Mouse (Mus musculus): ENCODE results near the gene Pabpn1. TPM values are rescaled to one million over a fixed set of nuclear protein-coding genes. Genes with fewer than 3 reads are reported as not detected.
"Not testable (repeated sequence)": the region's sequence is repeated elsewhere in the genome, so short reads cannot be mapped to it uniquely, and the experiment has no call there.

The Pabpn1 gene
- total and polyA plus RNA-seq, 3 experiments: 142 to 387 (median 193) TPM

DNA sequence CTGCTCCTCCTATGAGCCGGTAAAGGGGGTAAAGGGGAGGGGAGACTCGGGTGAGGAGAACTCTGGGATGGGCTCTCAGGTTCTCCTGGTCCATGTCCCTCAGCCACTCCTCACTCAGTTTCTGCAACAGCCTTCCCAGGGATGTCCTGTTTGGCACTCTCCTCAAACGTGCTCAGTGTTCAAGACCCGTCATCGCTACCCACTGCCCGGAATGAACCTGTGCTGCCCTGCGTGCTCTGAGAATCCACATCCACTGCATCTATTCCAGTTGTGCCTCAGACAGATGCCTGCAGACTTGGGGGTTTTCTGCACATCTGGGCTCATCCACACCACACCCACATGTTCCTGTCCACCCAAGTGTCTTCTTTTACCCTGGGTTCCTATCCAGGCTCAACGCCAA is 50.2 kb downstream of the Pabpn1 start:
- Histone ChIP-seq H3K9me3 (replicated peaks) (no peaks in the 10 kb centered on the region), H3K4me1 (ENCODE audit: insufficient read depth, low read depth, low read length) (no peaks in the 10 kb centered on the region), H3K27me3 (ENCODE audit: insufficient read depth, low read length) (peaks cover 22% of the 10 kb centered on the region; the same call in 1 of the 2 replicates), H3K4me3 (ENCODE audit: low read depth, low read length) (no peak overlapping the region), H3K36me3 (replicated peaks) (no peaks in the 10 kb centered on the region)
- DNase-seq (ENCODE audit: low spot score) (no peak), ATAC-seq (ENCODE audit: extremely low read depth, insufficient number of reproducible peaks, low FRiP score, poor library complexity, severe bottlenecking) (no peak)
- TF ChIP-seq POLR2AphosphoS5 (IDR thresholded peaks at IDR 0.05; ENCODE audit: insufficient replicate concordance, low read depth, low read length): no peak
- TF ChIP-seq GATA1 (IDR thresholded peaks at IDR 0.05; ENCODE audit: borderline replicate concordance, low read length): no peak
- TF ChIP-seq CTCF (IDR thresholded peaks at IDR 0.05; ENCODE audit: low read depth, low read length): no peak
- no peak for TF ChIP-seq TAL1 (conservative IDR thresholded peaks at IDR 0.05; ENCODE audit: low read depth, low read length)
- no peak for TF ChIP-seq GATA2 (IDR thresholded peaks at IDR 0.05; ENCODE audit: borderline replicate concordance, low read depth, low read length)

DNA sequence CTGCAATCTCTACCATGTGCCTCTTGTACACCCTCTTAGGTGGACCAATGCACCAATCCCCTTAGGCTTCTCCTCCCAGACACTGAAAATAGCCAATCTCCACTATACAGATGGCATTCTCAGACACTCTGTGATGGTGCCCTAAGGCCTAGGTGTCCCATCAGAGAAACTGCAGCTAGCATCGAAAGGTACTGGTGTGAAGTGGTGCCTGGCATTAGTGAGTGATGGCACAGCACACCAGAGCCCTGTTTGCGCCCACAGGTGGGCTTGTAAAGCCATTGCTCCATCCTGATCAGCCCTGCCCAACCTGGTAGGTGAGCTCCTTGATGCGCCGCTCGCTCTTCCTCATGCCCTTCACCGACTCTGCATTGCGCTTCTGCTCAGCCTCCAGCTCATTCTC is 51.7 kb downstream of the Pabpn1 start:
- TF ChIP-seq GATA1 (IDR thresholded peaks at IDR 0.05; ENCODE audit: borderline replicate concordance, low read length) (no peak), POLR2AphosphoS5 (IDR thresholded peaks at IDR 0.05; ENCODE audit: insufficient replicate concordance, low read depth, low read length) (no peak), CTCF (IDR thresholded peaks at IDR 0.05; ENCODE audit: low read depth, low read length) (no peak), TAL1 (conservative IDR thresholded peaks at IDR 0.05; ENCODE audit: low read depth, low read length) (no peak), GATA2 (IDR thresholded peaks at IDR 0.05; ENCODE audit: borderline replicate concordance, low read depth, low read length) (no peak)
- no peak for DNase-seq (ENCODE audit: low spot score)
- Histone ChIP-seq H3K4me3 (ENCODE audit: low read depth, low read length) (no peak overlapping the region), H3K9me3 (replicated peaks) (no peaks in the 10 kb centered on the region), H3K36me3 (replicated peaks) (no peaks in the 10 kb centered on the region), H3K4me1 (ENCODE audit: insufficient read depth, low read depth, low read length) (no peaks in the 10 kb centered on the region), H3K27me3 (ENCODE audit: insufficient read depth, low read length) (peaks cover 18% of the 10 kb centered on the region; the same call in 1 of the 2 replicates)
- ATAC-seq (ENCODE audit: extremely low read depth, insufficient number of reproducible peaks, low FRiP score, poor library complexity, severe bottlenecking): no peak

DNA sequence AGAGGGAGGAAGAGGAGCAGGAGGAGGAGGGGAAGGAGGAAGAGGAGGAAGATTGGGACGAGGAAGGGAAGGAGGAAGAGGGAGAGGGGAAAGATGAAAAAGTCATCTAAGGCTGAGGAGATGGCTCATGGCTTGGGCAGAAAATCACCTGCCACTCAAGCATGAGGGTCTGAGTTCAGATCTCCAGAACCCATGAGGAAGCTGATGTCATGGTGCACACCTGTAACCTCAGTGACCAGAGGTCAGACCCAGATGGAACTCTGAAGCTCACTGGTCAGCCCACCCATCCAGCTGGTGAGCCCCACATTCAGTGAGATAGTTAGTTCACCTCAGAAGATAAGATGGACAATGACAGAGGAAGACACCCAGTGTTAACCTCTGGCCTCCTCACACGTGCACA is 52.6 kb downstream of the Pabpn1 start:
- no peak for TF ChIP-seq POLR2AphosphoS5 (IDR thresholded peaks at IDR 0.05; ENCODE audit: insufficient replicate concordance, low read depth, low read length)
- TF ChIP-seq GATA2 (IDR thresholded peaks at IDR 0.05; ENCODE audit: borderline replicate concordance, low read depth, low read length): no peak
- no peak for TF ChIP-seq CTCF (IDR thresholded peaks at IDR 0.05; ENCODE audit: low read depth, low read length)
- TF ChIP-seq GATA1 (IDR thresholded peaks at IDR 0.05; ENCODE audit: borderline replicate concordance, low read length): no peak
- TF ChIP-seq TAL1 (conservative IDR thresholded peaks at IDR 0.05; ENCODE audit: low read depth, low read length): no peak
- DNase-seq (ENCODE audit: low spot score): no peak
- peaks cover 16% of the 10 kb centered on the region; the same call in 1 of the 2 replicates for H3K27me3 ChIP-seq (ENCODE audit: insufficient read depth, low read length)

DNA sequence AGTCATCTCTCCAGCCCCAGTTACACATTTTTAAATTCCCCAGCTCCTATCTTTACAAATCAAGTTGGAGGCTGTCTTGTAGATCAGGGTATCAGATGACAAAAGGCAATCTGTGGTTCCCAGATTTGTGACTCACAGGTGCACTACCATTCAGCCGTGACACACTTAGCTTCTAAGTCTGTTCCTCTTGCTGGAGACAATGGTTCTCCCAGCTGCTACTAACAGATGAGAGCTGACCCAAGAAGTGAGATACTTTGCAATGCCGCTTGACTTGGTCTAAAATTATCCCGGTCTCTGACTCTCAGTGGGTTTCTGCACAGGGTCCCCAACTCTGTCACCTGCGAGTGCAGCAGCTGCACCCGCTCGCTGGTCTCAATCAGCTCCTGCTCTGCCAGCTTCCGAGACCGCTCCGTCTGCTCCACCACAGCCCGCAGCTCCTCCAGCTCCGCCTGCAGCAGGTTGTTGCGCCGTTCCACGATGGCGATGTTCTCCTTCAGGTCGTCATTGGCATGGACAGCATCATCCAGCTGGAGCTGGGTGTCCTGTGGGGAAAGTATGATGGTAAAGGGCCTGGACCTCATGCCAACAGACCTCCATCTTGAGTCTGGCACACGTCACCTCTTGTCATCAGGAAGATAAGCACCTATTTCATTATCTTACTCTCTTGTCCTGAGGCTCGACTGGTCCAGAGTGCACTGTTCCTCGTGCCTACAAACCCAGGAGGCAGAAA is 53.8 kb downstream of the Pabpn1 start:
- DNase-seq (ENCODE audit: low spot score) (no peak), ATAC-seq (ENCODE audit: extremely low read depth, insufficient number of reproducible peaks, low FRiP score, poor library complexity, severe bottlenecking) (no peak)
- Histone ChIP-seq H3K4me3 (ENCODE audit: low read depth, low read length) (no peak overlapping the region), H3K4me1 (ENCODE audit: insufficient read depth, low read depth, low read length) (no peaks in the 10 kb centered on the region), H3K9me3 (replicated peaks) (no peaks in the 10 kb centered on the region), H3K36me3 (replicated peaks) (no peaks in the 10 kb centered on the region), H3K27me3 (ENCODE audit: insufficient read depth, low read length) (peaks cover 17% of the 10 kb centered on the region; the same call in 1 of the 2 replicates)
- TF ChIP-seq TAL1 (conservative IDR thresholded peaks at IDR 0.05; ENCODE audit: low read depth, low read length) (no peak), CTCF (IDR thresholded peaks at IDR 0.05; ENCODE audit: low read depth, low read length) (no peak), GATA1 (IDR thresholded peaks at IDR 0.05; ENCODE audit: borderline replicate concordance, low read length) (no peak), GATA2 (IDR thresholded peaks at IDR 0.05; ENCODE audit: borderline replicate concordance, low read depth, low read length) (no peak), POLR2AphosphoS5 (IDR thresholded peaks at IDR 0.05; ENCODE audit: insufficient replicate concordance, low read depth, low read length) (no peak)

More for the DNA sequence above, 52.6 kb downstream of the Pabpn1 start:
- Histone ChIP-seq H3K9me3 (replicated peaks) (no peaks in the 10 kb centered on the region), H3K4me3 (ENCODE audit: low read depth, low read length) (no peak overlapping the region), H3K36me3 (replicated peaks) (no peaks in the 10 kb centered on the region), H3K4me1 (ENCODE audit: insufficient read depth, low read depth, low read length) (no peaks in the 10 kb centered on the region)
- no peak for ATAC-seq (ENCODE audit: extremely low read depth, insufficient number of reproducible peaks, low FRiP score, poor library complexity, severe bottlenecking)

DNA sequence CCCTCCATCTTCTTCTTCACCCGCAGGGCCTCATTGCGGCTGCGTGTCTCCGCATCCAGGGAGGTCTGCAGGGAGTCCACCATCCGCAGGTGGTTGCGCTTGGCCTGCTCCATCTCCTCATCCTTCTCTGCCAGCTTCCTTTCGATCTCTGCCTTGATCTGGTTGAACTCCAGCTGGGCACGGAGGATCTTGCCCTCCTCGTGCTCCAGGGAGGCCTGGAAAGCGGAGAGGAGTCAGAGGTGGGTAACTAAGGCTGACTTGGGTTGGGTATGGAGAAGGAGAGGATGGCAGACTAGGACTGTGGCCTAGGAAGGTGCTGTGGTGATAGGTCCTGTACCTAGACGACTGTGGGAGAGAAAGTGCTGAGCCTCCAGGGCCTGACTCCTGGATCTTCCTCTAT is 54.7 kb downstream of the Pabpn1 start:
- not testable (repeated sequence) for H3K9me3 ChIP-seq (replicated peaks); ATAC-seq (ENCODE audit: extremely low read depth, insufficient number of reproducible peaks, low FRiP score, poor library complexity, severe bottlenecking)

More for the DNA sequence above, 54.7 kb downstream of the Pabpn1 start:
- DNase-seq (ENCODE audit: low spot score); H3K4me1 ChIP-seq (ENCODE audit: insufficient read depth, low read depth, low read length); H3K36me3 ChIP-seq (replicated peaks); H3K4me3 ChIP-seq (ENCODE audit: low read depth, low read length): not testable (repeated sequence)
- peaks cover 16% of the 10 kb centered on the region; the same call in 1 of the 2 replicates for H3K27me3 ChIP-seq (ENCODE audit: insufficient read depth, low read length)

Other genes starting within 250 kb of the Pabpn1 start
Only the 20 nearest of the 22 such genes appear.
- 38.2 and 45.2 TPM in 2 replicates for gene 1700123O20Rik, start 206.3 kb upstream of the Pabpn1 start, total RNA-seq (2014; fragmentation: Nextera tagmentation)
- gene 1700123O20Rik, start 206.3 kb upstream of the Pabpn1 start, total RNA-seq (2017): 34.1 and 34.6 TPM in 2 replicates
- 10.1 and 12.5 TPM in 2 replicates for gene 1700123O20Rik, start 206.3 kb upstream of the Pabpn1 start, polyA plus RNA-seq (2012)
- 266 and 298 TPM in 2 replicates for gene Acin1, start 205.6 kb upstream of the Pabpn1 start, total RNA-seq (2014; fragmentation: Nextera tagmentation)
- 115 and 125 TPM in 2 replicates for gene Acin1, start 205.6 kb upstream of the Pabpn1 start, total RNA-seq (2017)
- gene Acin1, start 205.6 kb upstream of the Pabpn1 start, polyA plus RNA-seq (2012): 640 and 697 TPM in 2 replicates
- gene Gm29776, start 193.7 kb upstream of the Pabpn1 start, total RNA-seq (2014; fragmentation: Nextera tagmentation): not detected in 2 replicates
- gene Gm29776, start 193.7 kb upstream of the Pabpn1 start, total RNA-seq (2017): 0.11 TPM in 1 of 2 replicates, not detected in the other
- gene Gm29776, start 193.7 kb upstream of the Pabpn1 start, polyA plus RNA-seq (2012): 0.02 TPM in 1 of 2 replicates, not detected in the other
- 0.90 and 1.6 TPM in 2 replicates for gene Cebpe, start 180.3 kb upstream of the Pabpn1 start, total RNA-seq (2014; fragmentation: Nextera tagmentation)
- gene Cebpe, start 180.3 kb upstream of the Pabpn1 start, total RNA-seq (2017): 0.16 TPM in 1 of 2 replicates, not detected in the other
- 11.1 and 12.4 TPM in 2 replicates for gene Cebpe, start 180.3 kb upstream of the Pabpn1 start, polyA plus RNA-seq (2012)
- 325 and 329 TPM in 2 replicates for gene Slc7a8, start 110.6 kb upstream of the Pabpn1 start, total RNA-seq (2014; fragmentation: Nextera tagmentation)
- 45.0 and 54.9 TPM in 2 replicates for gene Slc7a8, start 110.6 kb upstream of the Pabpn1 start, total RNA-seq (2017)
- gene Slc7a8, start 110.6 kb upstream of the Pabpn1 start, polyA plus RNA-seq (2012): 191 and 199 TPM in 2 replicates
- gene Rnf212b, start 78.4 kb upstream of the Pabpn1 start, total RNA-seq (2014; fragmentation: Nextera tagmentation): not detected in 2 replicates
- gene Rnf212b, start 78.4 kb upstream of the Pabpn1 start, total RNA-seq (2017): 0.27 TPM in 1 of 2 replicates, not detected in the other
- gene Rnf212b, start 78.4 kb upstream of the Pabpn1 start, polyA plus RNA-seq (2012): not detected in 2 replicates
- 9.2 and 10.0 TPM in 2 replicates for gene Homez, start 21.5 kb upstream of the Pabpn1 start, total RNA-seq (2014; fragmentation: Nextera tagmentation)
- 8.1 and 8.4 TPM in 2 replicates for gene Homez, start 21.5 kb upstream of the Pabpn1 start, total RNA-seq (2017)
- gene Homez, start 21.5 kb upstream of the Pabpn1 start, polyA plus RNA-seq (2012): 1.2 and 1.3 TPM in 2 replicates
- 3.6 and 8.7 TPM in 2 replicates for gene Ppp1r3e, start 14.9 kb upstream of the Pabpn1 start, total RNA-seq (2014; fragmentation: Nextera tagmentation)
- 0.64 and 0.87 TPM in 2 replicates for gene Ppp1r3e, start 14.9 kb upstream of the Pabpn1 start, total RNA-seq (2017)
- 1.2 TPM in 2 replicates for gene Ppp1r3e, start 14.9 kb upstream of the Pabpn1 start, polyA plus RNA-seq (2012)
- gene Bcl2l2, start 9.1 kb upstream of the Pabpn1 start, total RNA-seq (2014; fragmentation: Nextera tagmentation): 9.9 and 10.6 TPM in 2 replicates
- gene Bcl2l2, start 9.1 kb upstream of the Pabpn1 start, total RNA-seq (2017): 12.7 and 14.0 TPM in 2 replicates
- gene Bcl2l2, start 9.1 kb upstream of the Pabpn1 start, polyA plus RNA-seq (2012): 25.2 and 36.3 TPM in 2 replicates
- 5.5 TPM in 1 of 2 replicates, not detected in the other for gene Gm20521, start 9.1 kb upstream of the Pabpn1 start, total RNA-seq (2014; fragmentation: Nextera tagmentation)
- gene Gm20521, start 9.1 kb upstream of the Pabpn1 start, total RNA-seq (2017): 1.2 and 2.1 TPM in 2 replicates
- 3.0 and 4.0 TPM in 2 replicates for gene Gm20521, start 9.1 kb upstream of the Pabpn1 start, polyA plus RNA-seq (2012)
- 0.60 TPM in 1 of 2 replicates, not detected in the other for gene Slc22a17, start 20.6 kb downstream of the Pabpn1 start, total RNA-seq (2014; fragmentation: Nextera tagmentation)
- 0.05 and 0.06 TPM in 2 replicates for gene Slc22a17, start 20.6 kb downstream of the Pabpn1 start, total RNA-seq (2017)
- 0.13 and 0.33 TPM in 2 replicates for gene Slc22a17, start 20.6 kb downstream of the Pabpn1 start, polyA plus RNA-seq (2012)
- gene Efs, start 33.6 kb downstream of the Pabpn1 start, total RNA-seq (2014; fragmentation: Nextera tagmentation): not detected in 2 replicates
- gene Efs, start 33.6 kb downstream of the Pabpn1 start, total RNA-seq (2017): not detected in 2 replicates
- not detected in 2 replicates for gene Efs, start 33.6 kb downstream of the Pabpn1 start, polyA plus RNA-seq (2012)
- gene Il25, start 40.2 kb downstream of the Pabpn1 start, total RNA-seq (2014; fragmentation: Nextera tagmentation): not detected in 2 replicates
- not detected in 2 replicates for gene Il25, start 40.2 kb downstream of the Pabpn1 start, total RNA-seq (2017)
- not detected in 2 replicates for gene Il25, start 40.2 kb downstream of the Pabpn1 start, polyA plus RNA-seq (2012)
- not detected in 2 replicates for gene Cmtm5, start 43.8 kb downstream of the Pabpn1 start, total RNA-seq (2014; fragmentation: Nextera tagmentation)
- gene Cmtm5, start 43.8 kb downstream of the Pabpn1 start, total RNA-seq (2017): not detected in 2 replicates
- not detected in 2 replicates for gene Cmtm5, start 43.8 kb downstream of the Pabpn1 start, polyA plus RNA-seq (2012)
- gene Myh6, start 74.4 kb downstream of the Pabpn1 start, total RNA-seq (2014; fragmentation: Nextera tagmentation): not detected in 2 replicates
- 0.29 and 0.38 TPM in 2 replicates for gene Myh6, start 74.4 kb downstream of the Pabpn1 start, total RNA-seq (2017)
- 0.18 and 0.23 TPM in 2 replicates for gene Myh6, start 74.4 kb downstream of the Pabpn1 start, polyA plus RNA-seq (2012)
- gene Gm17428, start 84.4 kb downstream of the Pabpn1 start, total RNA-seq (2014; fragmentation: Nextera tagmentation): not detected in 2 replicates
- gene Gm17428, start 84.4 kb downstream of the Pabpn1 start, total RNA-seq (2017): not detected in 2 replicates
- gene Gm17428, start 84.4 kb downstream of the Pabpn1 start, polyA plus RNA-seq (2012): not detected in 2 replicates
- gene Myh7, start 102.1 kb downstream of the Pabpn1 start, total RNA-seq (2014; fragmentation: Nextera tagmentation): 0.90 TPM in 1 of 2 replicates, not detected in the other
- gene Myh7, start 102.1 kb downstream of the Pabpn1 start, total RNA-seq (2017): under 0.01 and 0.16 TPM in 2 replicates
- gene Myh7, start 102.1 kb downstream of the Pabpn1 start, polyA plus RNA-seq (2012): 0.17 and 0.18 TPM in 2 replicates
- 55.2 and 64.8 TPM in 2 replicates for gene Ngdn, start 123.0 kb downstream of the Pabpn1 start, total RNA-seq (2014; fragmentation: Nextera tagmentation)
- gene Ngdn, start 123.0 kb downstream of the Pabpn1 start, total RNA-seq (2017): 62.0 and 78.3 TPM in 2 replicates
- gene Ngdn, start 123.0 kb downstream of the Pabpn1 start, polyA plus RNA-seq (2012): 31.7 and 41.4 TPM in 2 replicates
- gene Zfhx2, start 199.8 kb downstream of the Pabpn1 start, total RNA-seq (2014; fragmentation: Nextera tagmentation): 7.9 and 8.6 TPM in 2 replicates
- 1.5 and 1.9 TPM in 2 replicates for gene Zfhx2, start 199.8 kb downstream of the Pabpn1 start, total RNA-seq (2017)
- gene Zfhx2, start 199.8 kb downstream of the Pabpn1 start, polyA plus RNA-seq (2012): 2.8 and 2.9 TPM in 2 replicates
- 15.2 and 17.1 TPM in 2 replicates for gene Thtpa, start 202.3 kb downstream of the Pabpn1 start, total RNA-seq (2014; fragmentation: Nextera tagmentation)
- 16.3 and 17.2 TPM in 2 replicates for gene Thtpa, start 202.3 kb downstream of the Pabpn1 start, total RNA-seq (2017)
- gene Thtpa, start 202.3 kb downstream of the Pabpn1 start, polyA plus RNA-seq (2012): 2.6 and 3.7 TPM in 2 replicates